Mouse (Mus musculus) left cerebral cortex, adult 18-20 months (tissue): ENCODE results near the gene Slc16a13. TPM values are rescaled to one million over a fixed set of nuclear protein-coding genes. Genes with fewer than 3 reads are reported as not detected.

Experiments used
- DNase-seq, 2 experiments: peaks; one replicate each; pipeline ENCODE4 v3.0.0; 2021 to 2022; ENCODE audit warnings: low spot score in 2 of 2, mixed read lengths in 1 of 2
- total RNA-seq, 2 experiments: library from RNA; stranded (reverse); gene quantifications; 2 replicates each; pipeline ENCODE4 v1.2.3; 2021

Gene Slc16a13
- total RNA-seq, 2 experiments from 2014 or later = 5.2 to 8.0 TPM

DNA sequence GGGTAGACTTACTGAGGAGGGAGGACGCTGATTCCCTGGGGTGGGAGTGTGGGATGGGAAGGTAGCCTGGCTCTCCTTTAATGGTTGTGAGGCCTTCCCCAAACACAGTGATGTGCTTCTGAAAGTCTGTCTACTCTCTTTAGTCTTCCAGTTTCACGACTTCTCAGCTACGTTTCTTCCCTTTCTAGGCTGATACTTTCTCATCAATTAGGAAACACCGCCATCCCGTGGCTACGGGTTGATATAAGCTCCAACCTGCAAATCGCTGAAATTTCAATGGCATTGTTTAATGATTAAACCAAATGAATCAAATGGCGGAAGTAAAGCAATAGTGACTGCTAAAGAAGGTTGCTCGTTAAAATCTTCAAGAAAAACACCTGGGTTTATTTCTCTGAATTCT, 8.0 kb downstream of the Slc16a13 start:
- DNase-seq = peak; percentile 66 to 71

- DNase-seq = no peak
Measured at GRCm38 (mm10) chr11:70212423-70212822, 8.4 kb downstream of the Slc16a13 start, which contains the start of gene Slc16a11. Gene Slc16a11, plus strand, starts transcription at chr11:70212752.

- no peak for DNase-seq
Measured at GRCm38 (mm10) chr11:70211972-70212371, 8.9 kb downstream of the Slc16a13 start.

DNA sequence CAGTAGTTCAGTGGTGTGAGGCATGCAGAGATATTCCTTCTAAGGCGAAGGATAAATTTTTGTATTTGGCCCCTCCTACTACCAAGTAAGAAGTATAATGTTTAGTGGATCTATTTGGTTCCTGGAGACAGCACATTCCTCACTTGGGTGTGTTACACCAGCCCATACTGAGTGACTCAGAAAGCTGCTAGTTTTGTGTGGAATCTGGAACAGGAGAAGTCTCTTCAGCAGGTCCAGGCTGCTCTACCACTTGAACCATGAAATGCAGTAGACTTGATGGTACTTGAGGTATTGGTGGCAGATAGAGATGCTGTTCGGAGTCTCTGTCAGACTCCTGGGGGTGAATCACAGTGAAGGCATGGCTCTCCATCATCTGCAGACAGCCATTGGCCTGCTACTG, 10.2 kb downstream of the Slc16a13 start:
- no peak for DNase-seq

DNA sequence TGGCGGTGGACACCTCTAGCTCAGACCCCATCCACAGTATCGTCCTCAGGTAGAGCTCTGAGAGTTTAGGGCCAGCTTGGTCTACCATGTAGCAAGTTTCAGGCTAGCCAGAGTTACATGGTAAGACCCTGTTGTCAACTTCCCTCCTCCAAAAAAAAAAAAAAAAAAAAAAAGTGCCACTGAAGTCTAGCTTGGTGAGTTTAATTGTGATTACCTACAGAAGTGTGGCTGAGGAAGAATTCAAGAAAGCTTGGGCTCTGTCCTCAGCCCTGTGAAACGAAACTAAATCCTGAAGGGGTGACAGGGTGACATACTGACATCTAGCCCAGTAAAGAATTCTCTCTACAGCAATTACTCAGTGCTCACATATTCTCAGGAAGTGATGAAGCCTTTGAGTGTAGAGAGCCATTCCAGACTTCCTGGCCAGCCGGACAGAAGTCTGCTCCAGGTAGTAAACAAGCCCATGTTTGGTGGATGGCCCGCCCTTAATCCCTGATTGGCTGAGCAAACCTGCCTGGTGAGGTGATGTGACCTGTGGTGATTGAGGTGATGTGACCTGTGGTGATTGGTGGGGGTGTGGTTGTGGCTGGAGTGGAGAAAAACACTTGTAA, 12.0 kb downstream of the Slc16a13 start:
- DNase-seq = no peak

- no peak for DNase-seq
Measured at GRCm38 (mm10) chr11:70207283-70207682, 13.6 kb downstream of the Slc16a13 start.

- DNase-seq = no peak
Measured at GRCm38 (mm10) chr11:70206801-70207200, 14.1 kb downstream of the Slc16a13 start.

DNA sequence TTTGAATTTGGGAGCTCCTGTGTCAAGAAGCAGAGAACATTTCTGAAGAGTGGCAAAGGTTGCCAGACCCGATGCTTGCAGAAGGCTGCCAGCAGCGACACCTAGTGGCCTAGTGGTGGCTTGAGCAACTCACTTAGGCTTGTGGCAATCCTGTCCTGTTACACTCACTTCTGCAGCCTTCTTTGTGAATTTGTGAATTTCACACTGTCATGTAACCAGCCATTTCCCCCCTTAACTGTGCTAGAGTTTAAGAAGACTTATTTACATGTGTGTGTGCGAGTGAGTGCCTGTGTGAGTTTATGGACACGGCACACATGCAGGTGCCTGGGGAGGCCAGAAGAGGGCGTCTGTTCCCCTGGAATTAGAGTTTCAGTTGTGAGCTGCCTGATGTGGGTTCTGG, 19.2 kb downstream of the Slc16a13 start:
- DNase-seq = peak; percentile 79 to 85

DNA sequence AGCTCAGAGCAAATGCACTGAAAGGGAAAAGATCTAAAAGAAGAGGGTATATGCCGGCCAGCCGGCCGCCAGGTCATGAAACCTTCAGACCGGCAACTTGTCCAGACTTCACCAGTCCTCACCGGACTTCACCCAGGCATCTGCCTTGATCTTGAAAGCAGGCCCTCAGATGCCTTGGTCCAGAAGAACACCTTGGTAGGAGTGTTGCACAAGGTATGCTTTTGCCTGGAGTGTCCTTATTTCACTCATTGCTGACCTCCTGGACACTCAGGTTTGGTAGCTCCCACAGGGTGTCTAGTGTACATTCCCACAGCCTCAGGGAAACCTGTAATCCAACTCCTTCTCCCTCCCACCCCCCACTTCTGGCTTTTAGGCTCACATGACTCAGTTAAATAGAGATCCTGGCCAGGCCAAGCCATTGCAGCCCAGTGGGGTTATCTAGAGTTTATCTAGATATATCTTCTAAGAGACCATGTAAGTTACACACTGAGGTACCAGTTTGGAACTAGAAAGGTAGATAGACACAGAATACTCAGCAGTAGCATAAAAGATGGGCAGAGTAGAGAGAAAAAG, 20.7 kb downstream of the Slc16a13 start:
- no peak for DNase-seq

GRCm38 (mm10) chr11:70199107-70199506, 21.8 kb downstream of the Slc16a13 start:
- no peak for DNase-seq

- DNase-seq = no peak
Measured at GRCm38 (mm10) chr11:70198332-70198731, 22.5 kb downstream of the Slc16a13 start.

DNA sequence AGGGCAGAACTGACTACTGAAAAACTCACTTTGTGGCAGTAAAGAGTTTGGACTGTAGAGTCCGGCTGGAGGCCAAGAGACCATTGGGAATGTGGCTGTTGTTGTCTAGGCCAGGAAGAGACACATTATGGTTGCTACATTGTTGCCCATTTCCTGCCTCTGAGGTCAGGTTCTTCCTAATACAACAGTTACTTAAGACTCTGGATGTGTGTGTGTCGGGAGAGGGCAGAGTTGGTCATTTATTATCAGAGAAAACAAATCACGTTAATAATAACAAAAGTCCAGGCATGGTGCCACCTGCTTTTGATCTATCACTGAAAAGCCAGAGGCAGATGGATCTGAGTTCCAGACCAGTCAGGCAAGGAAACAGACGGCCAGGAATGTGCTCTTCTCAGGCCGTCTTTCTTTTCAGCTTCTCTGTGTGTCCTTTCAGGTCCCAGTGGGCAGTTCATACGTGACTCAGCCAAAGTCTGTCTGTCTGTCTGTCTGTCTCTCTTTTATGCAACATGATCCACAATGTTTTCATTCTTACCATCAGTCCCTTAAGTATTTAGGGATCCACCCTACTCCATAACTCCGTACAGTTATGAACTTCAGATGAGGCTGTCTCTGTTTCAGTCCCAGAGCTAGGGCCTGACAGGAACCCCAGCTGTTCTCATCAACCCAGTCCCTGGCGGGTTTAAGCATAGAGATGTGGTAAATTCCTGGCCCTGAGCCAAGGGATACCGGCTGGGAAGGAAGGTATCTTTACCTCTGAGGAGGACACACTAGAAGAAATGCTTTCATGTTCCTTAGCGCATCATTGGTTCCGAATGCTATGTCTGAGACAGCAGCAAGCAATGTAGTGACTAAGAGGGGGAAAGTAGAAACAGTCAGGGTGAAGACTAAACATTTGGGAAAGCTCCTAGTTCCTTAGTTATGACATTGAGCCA, 27.2 kb downstream of the Slc16a13 start:
- no peak for DNase-seq

GRCm38 (mm10) chr11:70192157-70192556, 28.7 kb downstream of the Slc16a13 start:
- DNase-seq = no peak

GRCm38 (mm10) chr11:70191188-70191587, 29.7 kb downstream of the Slc16a13 start:
- no peak for DNase-seq

DNA sequence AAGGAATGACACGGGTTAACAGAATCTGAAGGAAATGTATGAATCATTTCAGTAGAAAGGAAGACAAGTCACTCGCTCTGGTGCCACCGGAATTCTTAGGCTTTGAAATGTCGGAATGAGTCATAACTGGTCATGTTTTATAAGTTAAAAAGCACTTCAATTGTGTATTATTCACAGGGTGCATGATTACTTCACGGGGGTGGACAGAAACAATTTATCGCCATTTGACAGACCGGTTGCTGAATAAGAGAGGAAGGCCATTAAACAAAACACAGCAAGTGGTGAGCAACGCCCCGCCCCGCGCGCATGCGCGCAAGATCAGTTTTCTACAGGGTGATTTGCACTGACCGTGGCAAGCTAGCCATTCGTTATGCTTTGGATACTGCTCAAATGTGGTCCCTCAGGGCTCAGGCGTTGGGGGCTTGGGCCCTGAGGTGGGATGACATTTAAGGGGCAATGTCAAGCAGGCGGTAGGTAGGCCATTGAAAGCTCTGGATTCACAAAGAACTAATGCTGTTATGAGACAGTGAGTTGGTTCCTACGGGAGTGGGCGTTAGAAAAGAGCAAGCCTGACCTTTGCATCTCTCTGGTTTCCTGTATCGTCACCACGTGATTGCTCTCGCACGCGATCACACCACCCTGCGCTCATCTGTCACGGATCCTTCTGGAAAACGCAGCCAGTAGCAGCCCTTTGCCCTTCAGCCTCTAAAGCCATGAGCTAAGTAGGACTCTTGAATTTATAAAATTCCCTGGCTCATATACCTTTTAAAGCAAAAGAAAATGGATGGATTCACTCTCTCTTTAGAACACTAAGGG, 31.3 kb downstream of the Slc16a13 start:
- no peak for DNase-seq

- DNase-seq = no peak
Measured at GRCm38 (mm10) chr11:70185120-70185519, 35.7 kb downstream of the Slc16a13 start.

GRCm38 (mm10) chr11:70180496-70180895, 40.4 kb downstream of the Slc16a13 start:
- DNase-seq = no peak

GRCm38 (mm10) chr11:70179401-70179800, 41.5 kb downstream of the Slc16a13 start:
- DNase-seq = peak; percentile 19 to 20

DNA sequence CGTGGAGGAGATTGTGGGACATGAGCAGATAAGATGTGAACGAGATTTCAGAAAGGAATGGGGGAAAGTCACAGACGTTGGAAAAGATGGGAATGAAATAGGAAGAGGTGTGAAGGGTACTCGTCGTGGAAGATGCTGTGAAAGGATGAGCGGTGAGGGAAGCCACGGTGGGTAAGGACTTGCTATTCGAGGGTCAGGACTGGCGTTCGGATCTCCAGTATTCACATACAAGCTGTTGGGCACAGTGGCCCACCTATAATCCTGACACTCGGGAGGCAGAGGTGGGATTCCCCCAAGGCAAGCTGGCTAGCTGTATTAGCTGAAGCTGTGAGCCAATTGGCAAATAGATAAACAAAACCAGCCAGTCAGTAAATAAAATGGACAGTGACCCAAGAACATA, 42.1 kb downstream of the Slc16a13 start:
- no peak for DNase-seq

DNA sequence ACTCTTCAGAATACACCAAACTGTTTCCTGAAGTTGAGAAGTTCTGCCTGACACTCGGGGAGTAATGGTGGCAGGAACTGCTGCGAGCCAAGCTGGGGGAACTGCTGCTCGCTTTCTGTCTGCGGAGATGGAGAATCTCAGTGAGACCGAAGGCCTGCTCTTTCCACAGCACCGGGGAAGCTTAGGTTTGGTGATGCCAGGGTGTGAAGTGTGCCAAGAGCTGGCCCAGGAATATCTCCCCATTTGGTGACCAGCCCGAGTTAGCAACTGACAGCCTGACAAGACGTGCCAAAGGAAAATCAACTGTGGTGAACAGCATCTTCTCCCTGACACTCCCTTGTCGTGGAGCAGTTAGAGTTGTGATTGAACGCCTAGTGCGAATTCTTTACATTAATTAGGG, 42.6 kb downstream of the Slc16a13 start:
- no peak for DNase-seq

GRCm38 (mm10) chr11:70177647-70178046, 43.2 kb downstream of the Slc16a13 start:
- no peak for DNase-seq
